In genomic region chr2:137758389-137758788, GRCm38 (mm10) we compare ENCODE assay signal across 23 mouse cellular contexts.
DNase-seq lines count a peak whose midpoint lies in the region; ATAC-seq and TF ChIP-seq lines count a peak whose summit lies in the region.
"Had no signal": no experiment of that assay in that cellular context is flagged by ENCODE, and none has a peak within 500 bp of the region (broad histone marks: within the 10 kb centered on the region; RNA-seq: fewer than 3 reads in every experiment).

No protein-coding gene starts in this region.

- no peak for DNase-seq in gastrocnemius, adult 8-10 months (ENCODE audit: low spot score in 2 of 2)
- DNase-seq: adrenal gland, adult 8-10 months; adrenal gland, postnatal 14 days; adrenal gland, postnatal 36 days; cerebellum, adult 11-12 months; cerebellum, adult 2 months; cerebellum, adult 9-10 months; cerebellum, postnatal 10 days; cerebellum, postnatal 25 days had no signal

- no peak overlapping the region for H3K4me2 ChIP-seq in forebrain, embryonic 15.5 days (replicated peaks)
- no peak overlapping the region for H3K4me2 ChIP-seq in forebrain, embryonic 12.5 days
- no peak overlapping the region for H3K4me2 ChIP-seq in neural tube, embryonic 13.5 days
- no peak overlapping the region for H3K4me2 ChIP-seq in neural tube, embryonic 15.5 days
- no peak overlapping the region for H3K4me2 ChIP-seq in myocyte (ENCODE audit: low read depth)
- H3K4me2 ChIP-seq: embryonic facial prominence, embryonic 12.5 days; forebrain, embryonic 13.5 days had no signal

- no peak overlapping the region for H3K27ac ChIP-seq in forebrain, embryonic 15.5 days (replicated peaks)
- H3K27ac ChIP-seq in forebrain, embryonic 12.5 days, result no peak overlapping the region
- H3K27ac ChIP-seq in neural tube, embryonic 13.5 days (replicated peaks), result 0 out of 2 replicates have a peak overlapping the region, but pooled peaks have one; percentile 15
- H3K27ac ChIP-seq in neural tube, embryonic 15.5 days (replicated peaks), result no peak overlapping the region; the same call in 1 of the 2 replicates
- H3K27ac ChIP-seq: embryonic facial prominence, embryonic 10.5 days; embryonic facial prominence, embryonic 12.5 days; forebrain, embryonic 13.5 days had no signal

- H3ac ChIP-seq in myocyte (ENCODE audit: control insufficient read depth, insufficient read length), result no peak overlapping the region

- ATAC-seq in forebrain, embryonic 15.5 days (replicated peaks), result 0 out of 2 replicates have a peak, but pooled peaks have one; percentile 21
- ATAC-seq in forebrain, embryonic 12.5 days (ENCODE audit: low FRiP score), result no peak
- no peak for ATAC-seq in neural tube, embryonic 13.5 days (ENCODE audit: low read depth)
- no peak for ATAC-seq in neural tube, embryonic 15.5 days (ENCODE audit: low FRiP score)
- ATAC-seq: activated CD4-positive, CD25-positive, alpha-beta regulatory T cell, adult 4 months; CD4-positive, CD25-positive, alpha-beta regulatory T cell, adult 4 months; Patski had no signal

- H3K36me3 ChIP-seq in forebrain, embryonic 15.5 days, result no peaks in the 10 kb centered on the region
- no peaks in the 10 kb centered on the region for H3K36me3 ChIP-seq in forebrain, embryonic 12.5 days (replicated peaks)
- H3K36me3 ChIP-seq in neural tube, embryonic 13.5 days, result no peaks in the 10 kb centered on the region
- H3K36me3 ChIP-seq in neural tube, embryonic 15.5 days, result no peaks in the 10 kb centered on the region
- H3K36me3 ChIP-seq in myocyte (ENCODE audit: control insufficient read depth, insufficient read depth), result no peaks in the 10 kb centered on the region
- H3K36me3 ChIP-seq: embryonic facial prominence, embryonic 10.5 days; embryonic facial prominence, embryonic 12.5 days; G1E had no signal

- no peaks in the 10 kb centered on the region for H3K9me3 ChIP-seq in forebrain, embryonic 15.5 days
- no peaks in the 10 kb centered on the region for H3K9me3 ChIP-seq in forebrain, embryonic 12.5 days
- H3K9me3 ChIP-seq in neural tube, embryonic 13.5 days, result no peaks in the 10 kb centered on the region
- no peaks in the 10 kb centered on the region for H3K9me3 ChIP-seq in neural tube, embryonic 15.5 days (replicated peaks)
- H3K9me3 ChIP-seq: embryonic facial prominence, embryonic 10.5 days; embryonic facial prominence, embryonic 12.5 days; forebrain, embryonic 13.5 days had no signal

- no peaks in the 10 kb centered on the region for H3K79me2 ChIP-seq in myocyte (ENCODE audit: control insufficient read depth, insufficient read depth)

- H3K4me1 ChIP-seq in forebrain, embryonic 15.5 days, result peaks cover 17% of the 10 kb centered on the region
- H3K4me1 ChIP-seq in forebrain, embryonic 12.5 days, result peaks cover 16% of the 10 kb centered on the region
- H3K4me1 ChIP-seq in neural tube, embryonic 13.5 days (replicated peaks), result peaks cover 23% of the 10 kb centered on the region
- peaks cover 15% of the 10 kb centered on the region; the same call in 1 of the 2 replicates for H3K4me1 ChIP-seq in neural tube, embryonic 15.5 days

- H3K9ac ChIP-seq in forebrain, embryonic 15.5 days (replicated peaks), result no peak overlapping the region
- no peak overlapping the region for H3K9ac ChIP-seq in forebrain, embryonic 12.5 days
- H3K9ac ChIP-seq in neural tube, embryonic 13.5 days, result no peak overlapping the region
- H3K9ac ChIP-seq in neural tube, embryonic 15.5 days (replicated peaks), result no peak overlapping the region
- H3K9ac ChIP-seq: embryonic facial prominence, embryonic 12.5 days; forebrain, embryonic 13.5 days; forebrain, postnatal 0 days had no signal

- 77% methylated on average over 4 of the region's 4 CpGs for WGBS in forebrain, embryonic 15.5 days
- 77% methylated on average over 4 of the region's 4 CpGs for WGBS in forebrain, embryonic 12.5 days
- 67% methylated on average over 4 of the region's 4 CpGs for WGBS in neural tube, embryonic 13.5 days
- WGBS in neural tube, embryonic 15.5 days, result 71% methylated on average over 4 of the region's 4 CpGs

- no peak overlapping the region for H3K4me3 ChIP-seq in forebrain, embryonic 15.5 days
- H3K4me3 ChIP-seq in forebrain, embryonic 12.5 days (replicated peaks), result no peak overlapping the region
- no peak overlapping the region for H3K4me3 ChIP-seq in neural tube, embryonic 13.5 days
- no peak overlapping the region for H3K4me3 ChIP-seq in neural tube, embryonic 15.5 days (replicated peaks)
- H3K4me3 ChIP-seq in myocyte, result no peak overlapping the region
- H3K4me3 ChIP-seq: embryonic facial prominence, embryonic 10.5 days; embryonic facial prominence, embryonic 12.5 days; forebrain, embryonic 13.5 days had no signal

- no peak for TF ChIP-seq POLR2A in myocyte (IDR thresholded peaks at IDR 0.05; ENCODE audit: insufficient read length, low read depth)

- no peaks in the 10 kb centered on the region for H3K27me3 ChIP-seq in forebrain, embryonic 15.5 days
- peaks cover 3% of the 10 kb centered on the region; the same call in 1 of the 2 replicates for H3K27me3 ChIP-seq in forebrain, embryonic 12.5 days
- no peaks in the 10 kb centered on the region for H3K27me3 ChIP-seq in neural tube, embryonic 13.5 days
- H3K27me3 ChIP-seq in neural tube, embryonic 15.5 days (replicated peaks), result no peaks in the 10 kb centered on the region
- H3K27me3 ChIP-seq in myocyte (ENCODE audit: control insufficient read depth, insufficient read depth, insufficient read length), result no peaks in the 10 kb centered on the region
- H3K27me3 ChIP-seq: CH12.LX; embryonic facial prominence, embryonic 12.5 days; forebrain, embryonic 13.5 days; Patski had no signal

TF ChIP-seq in myocyte, 11 proteins besides CTCF, POLR2A, EP300 and RAD21:
- TF ChIP-seq SRF (IDR thresholded peaks at IDR 0.05; ENCODE audit: control insufficient read depth, insufficient read length, low read depth), result no peak
- no peak for TF ChIP-seq MYOG (IDR thresholded peaks at IDR 0.05; ENCODE audit: control insufficient read depth in 1 of 3, insufficient read depth in 1 of 3, insufficient read length in 2 of 3, low read depth in 2 of 3)
- peak; percentile 71 for TF ChIP-seq USF1 (IDR thresholded peaks at IDR 0.05; ENCODE audit: low read depth)
- no peak for TF ChIP-seq CEBPB (IDR thresholded peaks at IDR 0.05; ENCODE audit: insufficient read depth, poor library complexity, severe bottlenecking)
- no peak for TF ChIP-seq REST (IDR thresholded peaks at IDR 0.05; ENCODE audit: insufficient read depth, insufficient read length)
- TF ChIP-seq TCF12 (IDR thresholded peaks at IDR 0.05; ENCODE audit: insufficient read depth, poor library complexity, severe bottlenecking), result no peak
TF ChIP-seq in myocyte: peak in this region for 1.
